Mouse (Mus musculus): ENCODE results near the gene Wdr38.

DNA sequence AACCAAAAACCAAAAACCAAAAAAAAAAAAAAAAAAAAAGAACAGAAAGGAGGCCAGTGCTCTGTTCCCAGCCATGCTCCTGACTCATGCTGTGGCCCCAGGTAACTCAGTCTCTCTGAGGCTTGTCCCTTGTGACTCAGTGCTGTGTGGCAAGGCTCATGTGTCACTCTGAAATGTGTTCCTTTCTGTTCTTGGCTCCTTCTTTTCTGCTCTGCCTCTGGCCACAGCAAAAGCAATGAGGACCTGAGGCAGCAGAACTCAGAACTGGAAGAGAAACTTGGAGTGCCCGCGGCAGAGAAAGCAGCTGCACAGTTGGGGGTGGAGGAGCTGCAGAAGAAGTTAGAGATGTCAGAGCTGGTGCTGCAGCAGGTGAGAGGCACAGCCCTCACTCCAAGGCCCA lies 23.1 kb upstream of the Wdr38 start:
- TF ChIP-seq CTCF (IDR thresholded peaks at IDR 0.05; ENCODE audit: control insufficient read depth, insufficient read depth, insufficient replicate concordance, low read depth, low read length) (no peak), POLR2A (IDR thresholded peaks at IDR 0.05; ENCODE audit: control insufficient read depth, low read depth, low read length) (no peak)
